Mouse (Mus musculus): ENCODE data around the gene Wscd1. TPM values are rescaled to one million over a fixed set of nuclear protein-coding genes. Genes with fewer than 3 reads are reported as not detected.

The Wscd1 gene
- polyA plus RNA-seq, 1 experiment from 2014 or later = 3.0 TPM

DNA sequence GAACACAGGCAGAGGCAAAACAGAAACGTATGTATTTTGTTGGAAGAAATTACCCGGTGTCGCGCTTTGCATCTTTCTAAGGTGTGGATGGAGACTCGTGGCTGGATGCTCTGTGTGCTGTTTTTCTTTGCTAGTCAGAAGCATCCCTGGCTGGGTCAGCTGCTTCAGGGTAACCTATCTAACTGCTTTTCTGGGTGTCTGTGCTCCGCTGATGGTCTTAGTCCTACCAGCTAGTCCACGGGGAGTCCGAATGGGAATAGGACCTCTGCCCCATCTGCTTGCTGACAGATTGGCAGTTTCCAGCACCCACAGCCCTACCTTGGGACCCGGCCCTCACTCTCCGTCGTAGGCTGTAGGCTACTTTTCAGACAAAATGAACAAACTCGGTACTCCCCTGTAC lies 2.0 kb downstream of the Wscd1 start:
- ATAC-seq = no peak
- peak overlapping the region; percentile 53 for H3K4me3 ChIP-seq (ENCODE audit: low read length)
- H3K27ac ChIP-seq (ENCODE audit: low read length) = no peak overlapping the region
- WGBS = 33% methylated on average over 12 of the region's 12 CpGs
- H3K4me2 ChIP-seq (ENCODE audit: low read depth, low read length) = peak overlapping the region; percentile 92
- H3K9me3 ChIP-seq (ENCODE audit: control insufficient read depth, low read length) = no peaks in the 10 kb centered on the region
- H3K36me3 ChIP-seq (ENCODE audit: control insufficient read depth, insufficient read depth, low read length) = no peaks in the 10 kb centered on the region
- peaks cover 28% of the 10 kb centered on the region for H3K27me3 ChIP-seq (replicated peaks; ENCODE audit: control insufficient read depth, insufficient read depth, low read length)
- no peak overlapping the region for H3K9ac ChIP-seq (ENCODE audit: low read depth, low read length)
- no peaks in the 10 kb centered on the region for H3K4me1 ChIP-seq (ENCODE audit: control insufficient read depth, insufficient read depth, low read length)

DNA sequence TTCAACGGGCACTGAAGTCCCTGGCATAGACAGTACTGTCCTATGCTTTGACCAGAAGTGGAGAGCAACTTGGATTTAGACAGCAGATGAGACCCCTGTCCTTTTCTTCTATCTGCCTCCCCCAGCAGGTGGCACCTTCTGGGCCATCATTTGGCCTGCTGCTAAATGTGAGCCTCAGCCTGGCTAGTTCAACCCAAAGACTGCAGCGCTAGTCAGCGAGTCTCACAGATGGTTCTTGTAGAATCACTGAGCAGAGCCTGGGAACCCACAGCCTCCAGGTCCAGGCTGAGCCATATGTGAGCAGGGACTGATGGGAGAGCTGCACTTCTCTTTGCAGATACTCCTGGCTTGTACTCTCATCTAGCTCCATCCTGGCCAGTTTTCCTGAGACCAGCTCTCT lies 2.9 kb downstream of the Wscd1 start:
- no peak for ATAC-seq
- no peak overlapping the region for H3K4me3 ChIP-seq (ENCODE audit: low read length)
- WGBS = 83% methylated on average over 3 of the region's 3 CpGs
- no peaks in the 10 kb centered on the region for H3K4me1 ChIP-seq (ENCODE audit: control insufficient read depth, insufficient read depth, low read length)
- no peak overlapping the region for H3K9ac ChIP-seq (ENCODE audit: low read depth, low read length)
- H3K9me3 ChIP-seq (ENCODE audit: control insufficient read depth, low read length) = no peaks in the 10 kb centered on the region
- peaks cover 28% of the 10 kb centered on the region for H3K27me3 ChIP-seq (replicated peaks; ENCODE audit: control insufficient read depth, insufficient read depth, low read length)
- no peak overlapping the region for H3K4me2 ChIP-seq (ENCODE audit: low read depth, low read length)
- no peak overlapping the region for H3K27ac ChIP-seq (ENCODE audit: low read length)
- no peaks in the 10 kb centered on the region for H3K36me3 ChIP-seq (ENCODE audit: control insufficient read depth, insufficient read depth, low read length)

DNA sequence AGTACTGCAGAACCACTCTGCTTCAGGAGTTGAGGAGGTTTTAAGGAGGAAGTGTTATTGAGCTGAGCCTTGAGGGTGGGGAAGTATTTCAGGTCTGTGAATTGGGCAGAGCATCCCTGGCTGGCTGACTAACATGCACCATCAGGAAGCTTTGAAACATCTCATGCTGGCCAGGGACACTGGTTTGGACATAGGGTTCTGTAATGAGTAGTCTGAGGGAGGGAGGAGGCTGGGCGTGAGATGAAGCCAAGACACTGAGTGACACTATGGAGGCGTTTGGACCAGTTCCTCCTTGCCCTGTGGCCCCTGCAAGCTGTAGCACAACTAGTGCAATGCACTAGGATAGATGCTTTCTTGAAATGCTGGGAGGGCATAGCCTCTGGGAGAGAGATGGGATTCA lies 5.4 kb downstream of the Wscd1 start:
- Histone ChIP-seq H3K9ac (ENCODE audit: low read depth, low read length) (no peak overlapping the region), H3K4me2 (ENCODE audit: low read depth, low read length) (no peak overlapping the region), H3K36me3 (ENCODE audit: control insufficient read depth, insufficient read depth, low read length) (no peaks in the 10 kb centered on the region), H3K4me3 (ENCODE audit: low read length) (no peak overlapping the region), H3K4me1 (ENCODE audit: control insufficient read depth, insufficient read depth, low read length) (no peaks in the 10 kb centered on the region), H3K9me3 (ENCODE audit: control insufficient read depth, low read length) (no peaks in the 10 kb centered on the region), H3K27me3 (replicated peaks; ENCODE audit: control insufficient read depth, insufficient read depth, low read length) (peaks cover 27% of the 10 kb centered on the region), H3K27ac (ENCODE audit: low read length) (no peak overlapping the region)
- ATAC-seq = no peak
- 59% methylated on average over 2 of the region's 2 CpGs for WGBS

DNA sequence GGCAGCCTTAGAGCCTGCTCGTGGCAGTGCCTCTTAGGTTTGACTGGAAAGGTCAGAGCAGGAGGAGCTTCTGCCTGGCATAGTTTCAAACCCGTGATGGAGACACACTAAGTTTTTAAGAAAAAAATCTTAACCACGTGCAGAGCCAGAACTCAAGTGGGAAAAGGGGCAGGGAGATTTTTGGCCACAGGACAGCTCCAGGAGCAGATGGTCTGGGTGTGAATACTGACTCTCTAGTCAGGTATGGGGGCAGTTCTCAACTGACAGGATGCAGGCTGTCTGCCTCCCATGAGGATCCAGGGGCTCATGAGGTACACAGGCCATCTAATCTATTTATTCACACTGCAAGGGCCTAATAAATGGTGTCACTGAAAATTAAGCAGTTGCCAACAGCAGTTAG lies 6.6 kb downstream of the Wscd1 start:
- Histone ChIP-seq H3K27ac (ENCODE audit: low read length) (no peak overlapping the region), H3K9ac (ENCODE audit: low read depth, low read length) (no peak overlapping the region), H3K4me1 (ENCODE audit: control insufficient read depth, insufficient read depth, low read length) (no peaks in the 10 kb centered on the region), H3K36me3 (ENCODE audit: control insufficient read depth, insufficient read depth, low read length) (no peaks in the 10 kb centered on the region), H3K9me3 (ENCODE audit: control insufficient read depth, low read length) (no peaks in the 10 kb centered on the region), H3K4me3 (ENCODE audit: low read length) (no peak overlapping the region), H3K4me2 (ENCODE audit: low read depth, low read length) (no peak overlapping the region), H3K27me3 (replicated peaks; ENCODE audit: control insufficient read depth, insufficient read depth, low read length) (peaks cover 15% of the 10 kb centered on the region)
- ATAC-seq = no peak
- WGBS = 42% methylated on average over 3 of the region's 3 CpGs

DNA sequence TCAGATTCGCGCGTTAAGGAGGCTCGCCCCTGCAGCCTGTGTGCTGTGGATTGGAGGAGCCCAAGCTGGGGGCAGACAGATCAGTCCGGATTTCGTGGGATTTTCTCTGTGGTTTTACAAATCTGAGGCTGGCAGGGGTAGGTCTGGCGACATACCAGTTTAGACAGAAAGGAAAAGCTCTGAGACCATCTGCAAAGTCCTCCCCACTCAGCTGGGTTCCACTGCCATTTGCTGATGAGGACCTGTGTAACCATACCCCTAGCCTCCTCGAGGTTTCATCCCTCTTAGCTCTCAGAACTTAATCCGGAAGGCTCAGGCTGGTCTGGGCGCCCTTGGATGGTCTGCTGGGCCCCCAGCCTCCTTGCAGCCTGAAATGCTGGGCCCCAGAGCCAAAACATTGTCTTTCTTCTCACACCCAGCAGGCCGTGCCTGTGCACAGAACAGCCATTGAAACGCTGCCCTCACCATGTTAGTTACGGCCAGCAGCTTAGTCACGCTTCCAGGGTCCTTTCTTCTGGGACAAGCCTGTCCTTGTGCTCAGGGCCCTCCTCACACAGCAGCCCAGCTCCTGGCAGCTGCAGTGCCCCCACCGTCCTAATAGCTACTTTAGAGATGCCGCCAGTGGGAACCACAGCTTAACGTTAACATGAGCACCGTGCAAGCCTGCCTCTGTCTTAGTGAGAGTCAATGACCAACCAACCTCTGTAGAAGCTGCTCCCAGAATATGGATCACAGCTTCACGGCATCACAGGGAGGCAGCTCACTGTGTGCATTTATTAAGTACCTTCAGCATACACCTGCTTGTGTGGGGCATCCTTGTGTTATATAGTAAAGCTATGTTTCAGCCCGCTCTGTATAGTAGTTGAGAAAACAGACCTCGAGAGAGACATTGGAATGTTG lies 8.7 kb downstream of the Wscd1 start:
- H3K4me1 ChIP-seq (ENCODE audit: control insufficient read depth, insufficient read depth, low read length) = no peaks in the 10 kb centered on the region
- WGBS = 58% methylated on average over 21 of the region's 21 CpGs
- no peaks in the 10 kb centered on the region for H3K36me3 ChIP-seq (ENCODE audit: control insufficient read depth, insufficient read depth, low read length)
- H3K27me3 ChIP-seq (replicated peaks; ENCODE audit: control insufficient read depth, insufficient read depth, low read length) = no peaks in the 10 kb centered on the region
- H3K9ac ChIP-seq (ENCODE audit: low read depth, low read length) = no peak overlapping the region
- ATAC-seq = no peak
- no peak overlapping the region for H3K4me2 ChIP-seq (ENCODE audit: low read depth, low read length)
- H3K4me3 ChIP-seq (ENCODE audit: low read length) = no peak overlapping the region
- H3K27ac ChIP-seq (ENCODE audit: low read length) = no peak overlapping the region
- H3K9me3 ChIP-seq (ENCODE audit: control insufficient read depth, low read length) = no peaks in the 10 kb centered on the region

DNA sequence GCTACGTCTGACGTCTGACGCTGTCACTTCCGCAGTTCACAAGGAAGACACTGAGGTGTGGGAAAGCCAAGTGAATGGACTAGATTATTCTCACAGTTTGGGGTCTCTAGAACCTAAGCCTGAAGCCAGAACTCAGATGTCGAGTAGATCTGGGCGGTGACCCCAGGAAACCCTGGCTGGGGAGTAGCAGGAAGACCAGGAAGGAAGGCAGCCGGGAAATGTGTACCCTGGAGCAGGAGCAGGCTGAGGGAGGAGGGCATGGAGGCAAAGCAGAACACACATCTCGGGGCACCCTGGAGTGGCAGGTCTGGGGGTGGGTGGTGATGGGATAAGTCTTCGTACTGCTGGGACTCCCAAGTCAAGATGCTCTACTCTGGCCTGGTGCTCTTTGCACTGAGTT lies 11.3 kb downstream of the Wscd1 start:
- ATAC-seq = no peak
- H3K9ac ChIP-seq (ENCODE audit: low read depth, low read length) = no peak overlapping the region
- no peaks in the 10 kb centered on the region for H3K4me1 ChIP-seq (ENCODE audit: control insufficient read depth, insufficient read depth, low read length)
- H3K27me3 ChIP-seq (replicated peaks; ENCODE audit: control insufficient read depth, insufficient read depth, low read length) = no peaks in the 10 kb centered on the region
- H3K4me2 ChIP-seq (ENCODE audit: low read depth, low read length) = no peak overlapping the region
- 81% methylated on average over 9 of the region's 9 CpGs for whole genome bisulfite sequencing
- no peak overlapping the region for H3K27ac ChIP-seq (ENCODE audit: low read length)
- no peaks in the 10 kb centered on the region for H3K36me3 ChIP-seq (ENCODE audit: control insufficient read depth, insufficient read depth, low read length)
- H3K4me3 ChIP-seq (ENCODE audit: low read length) = no peak overlapping the region
- H3K9me3 ChIP-seq (ENCODE audit: control insufficient read depth, low read length) = no peaks in the 10 kb centered on the region

DNA sequence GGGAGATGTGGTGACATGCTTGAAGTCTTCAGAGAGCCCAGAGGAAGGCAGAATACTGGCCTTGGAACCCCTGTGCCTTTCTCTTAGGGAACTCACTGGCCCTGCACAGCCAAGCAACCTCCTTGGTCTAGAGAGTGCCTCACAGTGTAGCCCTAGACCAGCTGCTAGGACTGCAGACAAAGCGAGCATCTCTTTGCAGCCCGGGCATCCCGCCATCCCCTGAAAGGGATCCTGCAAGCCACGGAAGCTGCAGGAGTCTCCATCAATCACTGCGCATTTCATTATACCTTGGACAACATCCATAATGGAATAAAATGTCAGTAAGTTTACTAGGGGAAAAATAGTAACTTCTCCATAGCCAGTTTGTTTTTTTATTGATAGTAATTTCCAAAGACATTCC lies 13.4 kb downstream of the Wscd1 start:
- no peaks in the 10 kb centered on the region for H3K27me3 ChIP-seq (replicated peaks; ENCODE audit: control insufficient read depth, insufficient read depth, low read length)
- no peak for ATAC-seq
- no peak overlapping the region for H3K27ac ChIP-seq (ENCODE audit: low read length)
- no peaks in the 10 kb centered on the region for H3K4me1 ChIP-seq (ENCODE audit: control insufficient read depth, insufficient read depth, low read length)
- WGBS = 34% methylated on average over 5 of the region's 5 CpGs
- H3K9ac ChIP-seq (ENCODE audit: low read depth, low read length) = no peak overlapping the region
- H3K4me3 ChIP-seq (ENCODE audit: low read length) = no peak overlapping the region
- H3K9me3 ChIP-seq (ENCODE audit: control insufficient read depth, low read length) = no peaks in the 10 kb centered on the region
- no peak overlapping the region for H3K4me2 ChIP-seq (ENCODE audit: low read depth, low read length)
- H3K36me3 ChIP-seq (ENCODE audit: control insufficient read depth, insufficient read depth, low read length) = no peaks in the 10 kb centered on the region

DNA sequence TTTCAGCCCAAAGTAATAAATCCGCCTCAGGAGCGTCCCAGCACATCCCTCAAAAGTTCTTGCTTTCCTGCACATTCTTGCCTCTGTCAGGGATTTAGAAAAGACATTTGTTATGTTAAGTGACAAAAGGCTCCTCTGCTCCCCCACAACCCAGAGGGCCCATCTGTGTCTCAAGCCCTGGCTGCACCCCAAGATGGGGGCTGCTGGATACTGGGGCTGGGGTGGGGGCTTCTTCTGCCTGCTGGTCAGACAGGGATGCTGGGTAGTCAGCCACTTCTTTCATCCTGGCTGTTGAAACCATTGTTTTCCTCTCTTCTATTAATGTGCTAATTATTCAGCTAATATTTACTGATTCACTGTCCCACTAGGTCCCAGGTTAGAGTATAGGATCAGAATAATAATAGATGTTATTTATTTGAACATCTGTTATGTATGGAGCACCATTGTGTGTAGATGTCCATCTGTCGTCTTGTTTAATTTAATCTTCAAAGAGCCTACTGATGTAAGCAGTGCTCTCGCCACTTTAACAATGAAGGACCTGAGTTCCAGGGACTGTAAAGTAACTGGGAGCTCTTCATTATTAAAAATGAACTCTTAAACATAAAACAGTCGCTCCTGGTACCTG lies 14.0 kb downstream of the Wscd1 start:
- 57% methylated on average over 5 of the region's 5 CpGs for WGBS

DNA sequence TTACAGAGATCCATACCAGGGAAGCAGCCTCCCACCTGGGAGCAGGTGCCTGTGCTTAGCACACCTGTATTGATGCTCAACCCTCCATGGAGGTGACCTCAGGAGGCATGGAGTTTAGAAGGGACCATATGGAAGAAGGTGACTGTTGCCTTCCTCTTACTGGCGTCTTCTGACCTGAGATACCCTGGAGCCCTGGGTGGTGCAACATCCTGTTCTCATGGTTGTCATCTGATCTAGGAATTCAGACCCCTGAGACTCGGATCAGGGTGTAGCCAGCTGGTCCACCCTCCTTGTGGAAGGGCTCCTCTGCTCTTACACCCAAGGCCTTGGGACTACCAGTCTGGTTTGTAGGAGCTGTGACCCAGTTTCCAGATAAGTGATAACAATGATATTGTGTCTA lies 15.0 kb downstream of the Wscd1 start:
- Histone ChIP-seq H3K27me3 (replicated peaks; ENCODE audit: control insufficient read depth, insufficient read depth, low read length) (no peaks in the 10 kb centered on the region), H3K4me2 (ENCODE audit: low read depth, low read length) (no peak overlapping the region), H3K9ac (ENCODE audit: low read depth, low read length) (no peak overlapping the region), H3K4me1 (ENCODE audit: control insufficient read depth, insufficient read depth, low read length) (no peaks in the 10 kb centered on the region), H3K27ac (ENCODE audit: low read length) (no peak overlapping the region), H3K9me3 (ENCODE audit: control insufficient read depth, low read length) (no peaks in the 10 kb centered on the region), H3K4me3 (ENCODE audit: low read length) (no peak overlapping the region), H3K36me3 (ENCODE audit: control insufficient read depth, insufficient read depth, low read length) (no peaks in the 10 kb centered on the region)
- 68% methylated on average over 2 of the region's 2 CpGs for WGBS
- no peak for ATAC-seq

More for the DNA sequence above, 14.0 kb downstream of the Wscd1 start:
- no peak overlapping the region for H3K4me3 ChIP-seq (ENCODE audit: low read length)
- no peak for ATAC-seq
- no peak overlapping the region for H3K9ac ChIP-seq (ENCODE audit: low read depth, low read length)
- no peaks in the 10 kb centered on the region for H3K4me1 ChIP-seq (ENCODE audit: control insufficient read depth, insufficient read depth, low read length)
- no peak overlapping the region for H3K4me2 ChIP-seq (ENCODE audit: low read depth, low read length)
- no peak overlapping the region for H3K27ac ChIP-seq (ENCODE audit: low read length)
- no peaks in the 10 kb centered on the region for H3K9me3 ChIP-seq (ENCODE audit: control insufficient read depth, low read length)
- H3K36me3 ChIP-seq (ENCODE audit: control insufficient read depth, insufficient read depth, low read length) = no peaks in the 10 kb centered on the region
- no peaks in the 10 kb centered on the region for H3K27me3 ChIP-seq (replicated peaks; ENCODE audit: control insufficient read depth, insufficient read depth, low read length)

Data from intestine, embryonic 16.5 days (tissue).